Mouse (Mus musculus): ENCODE measurements around the gene Marc1.

GRCm38 (mm10) chr1:184846973-184847372, 35.9 kb upstream of the Marc1 start:
- TF ChIP-seq POLR2A (IDR thresholded peaks at IDR 0.05; ENCODE audit: low read depth, low read length), result no peak
- no peak for TF ChIP-seq CTCF (IDR thresholded peaks at IDR 0.05; ENCODE audit: extremely low read depth, insufficient read length, insufficient replicate concordance, low read depth, low read length)
